Mouse (Mus musculus): ENCODE measurements around the gene Trim71.

Trim71 gene

GRCm38 (mm10) chr9:114557086-114557485 is 7.1 kb downstream of the Trim71 start:
- DNase-seq (ENCODE audit: low spot score), result no peak

GRCm38 (mm10) chr9:114556276-114556855 is 7.8 kb downstream of the Trim71 start:
- no peak for DNase-seq (ENCODE audit: low spot score)

GRCm38 (mm10) chr9:114554355-114554979 is 9.7 kb downstream of the Trim71 start:
- no peak for DNase-seq (ENCODE audit: low spot score)

- DNase-seq (ENCODE audit: low spot score), result no peak
Measured at GRCm38 (mm10) chr9:114553828-114554227, 10.3 kb downstream of the Trim71 start.

GRCm38 (mm10) chr9:114550033-114550432 is 14.1 kb downstream of the Trim71 start:
- no peak for DNase-seq (ENCODE audit: low spot score)

GRCm38 (mm10) chr9:114549117-114549516 is 15.1 kb downstream of the Trim71 start:
- no peak for DNase-seq (ENCODE audit: low spot score)

GRCm38 (mm10) chr9:114548496-114548895 is 15.7 kb downstream of the Trim71 start:
- no peak for DNase-seq (ENCODE audit: low spot score)

- DNase-seq (ENCODE audit: low spot score), result no peak
Measured at GRCm38 (mm10) chr9:114547643-114548077, 16.5 kb downstream of the Trim71 start.

- DNase-seq (ENCODE audit: low spot score), result no peak
Measured at GRCm38 (mm10) chr9:114546765-114547164, 17.4 kb downstream of the Trim71 start.

- peak; percentile 56 for DNase-seq (ENCODE audit: low spot score)
Measured at GRCm38 (mm10) chr9:114544754-114545393, 19.3 kb downstream of the Trim71 start.

- DNase-seq (ENCODE audit: low spot score), result no peak
Measured at GRCm38 (mm10) chr9:114543882-114544753, 20.1 kb downstream of the Trim71 start.

- no peak for DNase-seq (ENCODE audit: low spot score)
Measured at GRCm38 (mm10) chr9:114541279-114541741, 22.9 kb downstream of the Trim71 start.

GRCm38 (mm10) chr9:114538996-114539563 is 25.1 kb downstream of the Trim71 start:
- DNase-seq (ENCODE audit: low spot score), result no peak

- DNase-seq (ENCODE audit: low spot score), result no peak
Measured at GRCm38 (mm10) chr9:114536628-114537027, 27.5 kb downstream of the Trim71 start.

GRCm38 (mm10) chr9:114534747-114535517 is 29.2 kb downstream of the Trim71 start:
- no peak for DNase-seq (ENCODE audit: low spot score)

GRCm38 (mm10) chr9:114533848-114534247 is 30.3 kb downstream of the Trim71 start:
- DNase-seq (ENCODE audit: low spot score), result no peak

- DNase-seq (ENCODE audit: low spot score), result no peak
Measured at GRCm38 (mm10) chr9:114531276-114531675, 32.9 kb downstream of the Trim71 start.

- no peak for DNase-seq (ENCODE audit: low spot score)
Measured at GRCm38 (mm10) chr9:114528680-114529048, 35.5 kb downstream of the Trim71 start.

- DNase-seq (ENCODE audit: low spot score), result peak; percentile 63
Measured at GRCm38 (mm10) chr9:114527992-114528679, 36.0 kb downstream of the Trim71 start.

- no peak for DNase-seq (ENCODE audit: low spot score)
Measured at GRCm38 (mm10) chr9:114527085-114527484, 37.1 kb downstream of the Trim71 start.

- no peak for DNase-seq (ENCODE audit: low spot score)
Measured at GRCm38 (mm10) chr9:114526581-114526980, 37.6 kb downstream of the Trim71 start.
